Mouse (Mus musculus) cerebellum, adult 18-20 months (tissue): ENCODE results near the gene Zfp704.
A peak's percentile ranks its signal among the peaks of the same experiment; 100 is the strongest.

ENCODE experiments used
- DNase-seq, 2 experiments: peaks; one replicate each; pipeline ENCODE4 v3.0.0; 2021

Gene Zfp704

DNA sequence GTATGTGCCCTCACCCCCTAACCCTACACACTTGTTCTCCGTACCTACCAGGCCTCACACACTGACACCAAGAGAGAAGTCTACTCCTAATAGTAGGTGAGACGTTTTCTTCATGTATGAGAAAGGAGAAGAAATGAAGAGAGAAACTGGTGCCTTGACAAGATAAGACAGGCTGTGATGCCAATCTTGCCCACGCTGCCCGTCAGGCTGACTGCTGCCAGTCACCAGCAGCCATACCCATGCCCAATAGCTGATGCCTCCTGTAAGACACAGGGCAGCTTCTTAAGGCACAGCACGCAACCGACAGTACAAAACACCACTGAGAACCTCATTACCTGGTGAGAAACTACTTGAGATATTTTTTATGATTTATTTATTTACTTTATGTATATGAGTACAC is 55.0 kb downstream of the Zfp704 start:
- no peak for DNase-seq

DNA sequence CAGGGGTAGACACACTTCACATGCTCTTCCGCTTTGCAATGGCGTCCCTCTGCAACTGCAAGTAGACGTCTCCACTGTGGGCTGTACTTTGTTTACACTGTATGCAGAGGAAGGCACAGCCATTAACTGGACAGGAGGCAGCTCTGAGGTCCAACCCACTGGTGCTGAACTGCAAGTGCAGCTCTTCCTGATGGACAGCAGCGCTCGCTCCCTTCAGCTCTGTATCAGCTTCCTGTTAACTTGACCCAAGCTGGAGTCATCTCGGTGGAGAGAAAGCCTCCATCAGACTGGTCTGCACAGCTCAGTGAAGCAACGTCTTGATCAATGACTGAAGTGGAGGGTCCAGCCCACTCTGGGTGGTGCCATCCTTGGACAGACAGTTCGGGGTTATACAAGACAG is 57.6 kb downstream of the Zfp704 start:
- DNase-seq = no peak

DNA sequence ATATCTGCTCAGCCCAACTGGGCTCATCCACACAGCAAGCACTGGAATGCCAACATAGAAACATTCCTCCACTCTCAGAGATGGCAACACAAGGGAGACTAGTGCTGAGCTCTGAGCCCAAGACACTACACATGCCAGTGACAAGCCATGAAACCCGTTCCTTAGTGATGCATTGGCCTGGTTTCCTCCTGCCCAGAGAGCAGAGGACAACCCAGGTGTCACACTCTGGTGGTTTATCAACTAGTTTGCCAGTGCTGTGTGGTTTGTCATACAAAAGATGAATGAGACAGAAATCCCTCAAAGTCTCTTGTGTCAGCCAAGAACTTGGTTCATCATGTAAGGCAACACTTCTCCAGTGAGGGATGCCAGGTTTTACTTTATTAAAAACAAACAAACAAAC is 59.0 kb downstream of the Zfp704 start:
- DNase-seq = no peak

DNA sequence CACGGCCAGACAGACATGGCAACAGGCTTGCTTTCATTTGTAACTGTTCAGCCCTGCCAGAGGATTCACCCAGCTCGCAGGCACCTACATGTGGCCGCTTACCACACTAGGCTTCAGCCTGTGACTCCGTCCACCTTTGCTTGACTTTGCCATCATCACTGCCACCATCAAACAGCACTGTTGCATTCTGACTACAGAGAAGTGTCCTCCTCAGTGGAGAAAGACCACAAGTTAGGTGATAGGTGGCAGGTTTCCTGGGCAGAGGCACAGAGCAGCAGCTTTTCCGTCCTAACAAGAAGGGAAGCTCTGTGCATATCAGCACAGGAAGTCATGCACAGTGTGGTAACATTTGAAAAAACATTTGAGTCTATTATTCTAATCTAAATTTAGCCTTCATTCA is 60.1 kb downstream of the Zfp704 start:
- no peak for DNase-seq

DNA sequence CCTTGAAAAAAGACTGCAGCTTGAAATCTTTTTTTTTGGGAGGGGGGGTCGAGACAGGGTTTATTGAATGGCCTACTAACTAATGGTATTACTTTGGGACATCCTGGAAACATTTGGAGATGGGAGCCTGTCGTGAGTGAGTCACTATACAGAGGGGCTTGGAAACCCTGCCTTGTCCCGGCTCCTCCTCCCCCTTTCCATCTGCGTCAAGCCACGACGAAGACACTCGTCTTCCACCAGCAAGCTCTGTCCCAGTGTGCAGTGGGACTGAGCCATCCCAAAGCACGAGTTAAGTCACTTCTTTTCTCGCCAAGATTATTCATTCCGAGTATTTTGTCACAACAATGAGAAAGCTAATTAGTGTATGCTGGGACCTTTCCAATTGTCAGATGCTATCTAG is 61.7 kb downstream of the Zfp704 start:
- DNase-seq = no peak

DNA sequence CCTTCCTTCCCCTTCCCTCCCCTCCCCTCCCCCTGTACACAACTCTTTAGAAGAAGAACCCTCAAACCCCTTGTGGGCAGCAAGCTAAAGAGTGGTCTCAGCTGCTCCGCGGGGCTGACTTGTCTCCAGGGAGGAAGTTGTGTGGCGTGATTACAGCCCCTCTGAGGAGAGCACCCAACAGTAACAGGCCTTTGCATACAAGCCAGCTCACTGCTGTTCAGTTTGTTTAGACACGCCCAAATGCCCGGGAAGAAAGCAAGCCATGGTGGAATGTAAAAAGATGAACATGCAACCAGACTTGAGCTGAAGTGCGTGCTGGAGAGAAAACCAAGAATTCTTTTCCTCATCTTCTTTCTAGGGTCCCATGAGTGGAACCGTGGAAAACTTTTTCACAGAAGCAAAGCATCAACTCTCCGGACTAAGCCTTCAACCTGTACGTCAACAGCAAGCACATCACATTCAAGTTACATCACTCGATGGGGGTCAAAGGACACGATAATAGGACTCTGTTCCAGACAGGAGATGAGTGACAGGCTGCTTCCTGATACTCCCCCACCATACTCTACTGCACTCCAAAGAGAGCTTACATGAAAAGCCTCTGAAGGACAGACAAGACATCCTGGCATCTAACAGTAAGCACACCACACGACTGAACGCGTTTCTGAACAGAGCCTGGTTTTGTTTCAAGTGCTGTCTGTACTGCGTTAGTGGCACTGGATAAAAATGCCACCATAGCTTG is 62.8 kb downstream of the Zfp704 start:
- no peak for DNase-seq

DNA sequence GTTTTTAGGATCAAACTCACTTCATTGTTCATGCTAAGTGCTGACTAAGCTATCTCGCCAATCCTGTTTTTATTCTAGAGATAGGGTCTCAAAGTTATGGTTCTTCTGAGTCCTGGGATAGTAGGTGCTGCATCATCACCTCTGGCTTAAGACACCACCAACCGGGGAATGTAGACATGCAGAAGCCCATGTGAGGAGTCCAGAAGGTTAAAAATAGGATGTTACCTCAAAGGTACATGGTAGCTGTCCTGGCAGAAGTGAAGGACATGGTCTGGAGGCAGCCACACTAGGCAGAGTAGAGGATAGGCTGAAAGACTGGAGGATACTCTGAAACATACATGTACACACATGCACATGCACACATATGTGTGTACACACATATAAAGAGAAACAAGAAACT is 65.5 kb downstream of the Zfp704 start:
- DNase-seq = no peak

DNA sequence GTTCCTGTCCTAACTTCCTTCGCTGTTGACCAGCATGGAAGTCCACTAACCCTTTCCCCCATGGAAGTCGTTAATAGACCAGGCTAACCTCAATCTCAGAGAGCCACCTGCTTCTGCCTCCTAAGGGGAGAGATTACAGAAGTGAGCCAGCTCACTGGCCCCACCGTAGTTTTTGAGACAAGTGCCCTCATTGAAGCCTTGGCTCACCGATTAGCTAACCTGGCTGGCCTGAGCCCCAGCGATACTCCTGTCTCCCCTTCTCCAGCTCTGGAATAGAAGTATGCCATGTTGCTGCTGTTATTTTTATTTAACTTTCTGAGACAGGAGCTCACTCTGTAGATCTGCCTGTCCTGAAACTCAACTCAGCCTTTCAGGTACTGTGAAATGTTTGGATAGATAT is 66.0 kb downstream of the Zfp704 start:
- no peak for DNase-seq

DNA sequence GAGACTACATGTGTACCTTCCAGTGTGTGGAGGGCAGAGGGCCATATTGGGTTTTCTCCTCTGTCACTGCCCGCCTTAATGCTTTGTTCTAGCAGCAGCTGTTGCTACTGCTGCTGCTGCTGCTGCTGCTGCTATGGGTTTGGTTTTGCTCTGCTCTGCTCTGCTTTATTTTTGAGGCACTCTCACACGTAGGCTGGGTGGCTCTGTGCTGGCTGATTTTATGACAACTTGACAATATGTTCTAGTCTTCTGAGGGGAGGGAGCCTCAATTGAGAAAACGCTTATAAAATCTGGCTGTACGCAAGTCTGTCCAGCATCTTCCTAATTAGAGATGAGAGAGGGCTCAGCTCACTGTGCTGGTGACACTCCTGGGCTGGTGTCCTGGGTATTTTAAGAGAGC is 66.4 kb downstream of the Zfp704 start:
- no peak for DNase-seq

DNA sequence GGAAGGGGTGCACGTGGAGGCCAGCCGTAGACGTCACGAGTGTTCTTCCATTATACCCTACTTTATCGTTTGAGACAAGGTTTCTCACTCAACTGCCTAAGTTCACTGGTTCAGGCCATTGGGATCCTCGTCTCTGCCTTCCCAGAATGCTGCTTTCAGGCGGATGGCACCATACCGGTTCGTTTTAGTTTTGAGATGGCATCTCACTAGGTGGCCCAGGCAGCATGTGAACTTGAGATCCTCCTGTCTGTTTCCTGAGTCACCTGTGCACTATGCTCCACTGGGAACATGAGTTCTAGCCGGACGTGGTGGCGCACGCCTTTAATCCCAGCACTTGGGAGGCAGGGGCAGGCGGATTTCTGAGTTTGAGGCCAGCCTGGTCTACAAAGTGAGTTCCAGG is 68.3 kb downstream of the Zfp704 start:
- DNase-seq = no peak

DNA sequence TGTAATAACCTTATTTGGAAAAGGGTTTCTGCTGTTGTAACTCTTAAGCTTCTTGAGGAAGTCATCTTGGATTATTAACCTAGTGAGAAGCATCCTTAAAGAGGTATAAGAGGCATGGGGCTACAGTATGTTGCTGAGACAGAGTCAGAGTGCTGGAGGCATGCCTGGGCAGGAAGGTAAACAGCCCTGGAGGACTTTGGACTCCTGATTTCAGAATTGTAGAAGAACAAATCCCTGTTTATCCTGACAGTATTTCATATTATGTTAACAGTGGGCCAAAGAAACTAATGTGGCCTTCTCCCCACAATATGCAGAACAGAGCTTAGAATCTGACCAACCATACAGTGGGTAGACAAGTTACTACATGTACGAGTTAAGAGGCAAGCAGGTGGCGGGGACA is 71.4 kb downstream of the Zfp704 start:
- DNase-seq = no peak

DNA sequence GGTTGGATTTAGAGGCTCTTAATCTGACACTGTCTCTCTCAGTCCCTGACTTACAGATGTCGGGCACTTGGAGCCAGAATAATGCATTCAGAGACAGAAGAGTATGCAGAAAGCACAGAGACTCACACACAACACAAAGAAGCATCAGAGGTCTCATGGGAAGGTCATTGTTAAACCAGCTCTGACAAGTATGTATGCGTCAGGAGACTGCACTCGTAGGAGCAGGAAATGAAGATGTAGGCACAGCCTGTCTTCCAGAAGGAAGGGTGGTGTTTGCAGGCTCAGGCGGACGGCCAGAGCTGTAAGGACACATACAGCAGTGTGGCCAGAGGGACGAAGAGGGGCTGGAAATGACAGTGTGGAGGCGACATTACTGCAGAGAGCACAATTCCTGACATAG is 72.0 kb downstream of the Zfp704 start:
- no peak for DNase-seq

DNA sequence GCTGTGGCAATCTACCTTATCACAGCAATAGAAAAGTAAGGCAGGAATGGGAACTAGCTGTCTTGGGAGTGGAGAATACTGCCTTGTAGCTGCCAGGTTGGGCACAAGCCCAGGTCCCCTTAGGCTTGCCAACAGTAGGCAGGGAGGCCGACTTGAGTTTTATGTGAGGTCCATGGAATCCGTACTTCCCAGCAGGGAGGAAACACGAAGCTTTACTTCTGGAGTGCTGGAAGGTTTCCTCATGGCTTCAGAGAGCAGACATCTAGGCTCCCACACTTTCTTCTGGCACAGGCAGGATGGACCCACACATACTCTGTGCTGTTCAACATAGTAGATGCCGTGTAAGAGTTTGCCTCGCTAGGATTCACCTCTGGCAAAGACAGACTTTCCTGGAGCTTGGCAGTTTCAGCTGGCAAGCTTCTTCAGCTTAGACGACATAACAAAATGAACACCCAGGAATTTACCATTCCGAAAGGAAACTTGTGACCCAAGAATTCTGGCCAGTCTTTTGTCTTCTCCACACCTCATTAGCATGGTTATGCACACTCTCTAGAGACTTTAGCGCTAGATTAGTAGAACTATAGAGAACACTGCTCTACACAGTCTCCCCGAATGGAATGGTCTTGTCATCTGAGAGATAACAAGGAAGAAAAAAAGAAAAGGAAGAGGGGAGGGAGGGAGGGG is 79.6 kb downstream of the Zfp704 start:
- peak; percentile 42 to 52 for DNase-seq

DNA sequence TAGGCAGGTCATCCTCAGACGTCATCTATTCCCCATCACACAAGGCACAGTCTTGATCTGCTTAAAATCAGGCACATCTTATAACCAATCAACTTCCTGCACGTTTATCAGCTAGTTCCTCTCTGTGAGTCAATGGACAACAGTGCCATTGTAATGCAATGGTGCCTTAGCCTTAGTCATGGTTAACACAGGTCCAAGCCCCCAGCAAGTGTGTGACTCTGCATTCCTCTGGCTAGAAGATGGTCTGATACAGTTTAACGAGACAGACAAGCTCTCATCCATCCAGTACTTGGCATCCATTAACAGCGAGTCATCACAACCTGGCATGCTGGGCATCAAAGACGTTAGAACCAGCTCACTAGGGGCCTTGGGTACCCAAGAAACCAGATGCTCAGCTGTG is 85.5 kb downstream of the Zfp704 start:
- DNase-seq = no peak

DNA sequence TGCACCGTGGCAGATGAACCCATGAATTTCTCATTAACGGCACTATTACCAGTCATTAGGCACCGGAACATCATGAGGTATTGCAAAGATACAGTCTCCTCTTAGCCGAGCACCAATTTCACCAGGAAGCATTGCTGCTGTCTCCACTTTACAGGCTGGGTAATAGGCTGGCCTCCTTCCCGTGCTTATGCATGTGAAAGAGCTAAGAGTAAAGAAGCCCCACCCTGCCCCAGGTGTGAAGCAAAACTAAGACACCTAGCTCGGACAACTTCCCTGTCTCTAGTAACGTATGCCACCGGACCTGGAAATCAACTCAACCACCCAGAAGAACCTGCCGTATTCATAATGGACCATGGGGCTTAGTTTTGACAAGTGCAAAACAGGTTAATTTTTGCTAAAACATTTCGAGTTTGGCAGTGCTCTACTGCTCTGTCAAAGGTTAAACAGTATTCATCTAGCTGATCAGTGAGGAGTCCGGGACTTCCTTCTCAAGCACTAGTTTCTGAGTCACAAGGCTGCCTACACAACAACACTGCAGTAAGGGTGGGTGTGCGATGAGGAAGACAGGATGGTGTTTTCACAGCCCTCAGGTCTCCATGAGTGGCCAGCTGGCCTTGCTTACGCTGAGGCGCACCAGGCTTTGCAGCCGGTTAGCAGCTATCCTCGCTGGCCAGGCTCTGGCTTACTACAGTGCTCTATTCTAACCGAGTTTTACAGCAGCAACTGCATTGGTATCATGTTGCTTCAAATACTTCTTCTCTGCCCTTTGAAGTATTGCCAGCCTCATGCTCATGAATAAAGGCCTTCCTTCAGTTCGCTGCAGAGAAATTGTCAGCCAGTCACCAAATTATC is 86.6 kb downstream of the Zfp704 start:
- no peak for DNase-seq

DNA sequence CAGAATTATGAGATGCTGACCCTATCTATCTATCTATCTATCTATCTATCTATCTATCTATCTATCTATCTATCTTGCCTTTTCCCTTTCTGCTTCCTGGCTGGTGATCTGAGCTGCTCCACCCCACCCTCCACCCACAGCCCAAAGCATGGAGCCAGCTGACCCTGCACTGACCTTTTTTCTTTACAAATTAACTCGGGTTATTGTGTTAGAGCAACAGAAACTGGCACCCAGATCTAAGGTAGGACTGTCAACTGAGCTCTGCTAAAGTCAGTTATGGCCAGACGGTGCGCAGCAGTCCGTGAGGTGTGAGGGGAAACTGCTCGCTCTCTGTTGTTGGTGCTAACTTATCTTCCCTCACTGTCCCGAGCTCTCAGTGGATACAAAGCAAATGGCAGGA is 87.9 kb downstream of the Zfp704 start:
- no peak for DNase-seq

DNA sequence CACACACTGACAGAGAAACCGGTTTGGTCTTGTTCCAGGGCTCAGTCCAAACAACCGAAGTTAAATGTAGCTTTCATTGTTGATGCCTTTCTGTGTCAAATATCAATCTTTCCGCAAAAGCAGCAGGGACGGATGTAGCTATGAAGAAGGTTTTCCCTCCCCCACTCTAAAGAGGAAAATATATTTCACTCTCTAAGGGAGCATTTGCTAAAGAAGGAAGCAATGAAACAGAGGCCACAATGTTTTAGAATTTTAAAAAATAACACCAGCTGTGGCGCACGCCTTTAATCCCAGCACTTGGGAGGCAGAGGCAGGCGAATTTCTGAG is 89.2 kb downstream of the Zfp704 start:
- DNase-seq = no peak

DNA sequence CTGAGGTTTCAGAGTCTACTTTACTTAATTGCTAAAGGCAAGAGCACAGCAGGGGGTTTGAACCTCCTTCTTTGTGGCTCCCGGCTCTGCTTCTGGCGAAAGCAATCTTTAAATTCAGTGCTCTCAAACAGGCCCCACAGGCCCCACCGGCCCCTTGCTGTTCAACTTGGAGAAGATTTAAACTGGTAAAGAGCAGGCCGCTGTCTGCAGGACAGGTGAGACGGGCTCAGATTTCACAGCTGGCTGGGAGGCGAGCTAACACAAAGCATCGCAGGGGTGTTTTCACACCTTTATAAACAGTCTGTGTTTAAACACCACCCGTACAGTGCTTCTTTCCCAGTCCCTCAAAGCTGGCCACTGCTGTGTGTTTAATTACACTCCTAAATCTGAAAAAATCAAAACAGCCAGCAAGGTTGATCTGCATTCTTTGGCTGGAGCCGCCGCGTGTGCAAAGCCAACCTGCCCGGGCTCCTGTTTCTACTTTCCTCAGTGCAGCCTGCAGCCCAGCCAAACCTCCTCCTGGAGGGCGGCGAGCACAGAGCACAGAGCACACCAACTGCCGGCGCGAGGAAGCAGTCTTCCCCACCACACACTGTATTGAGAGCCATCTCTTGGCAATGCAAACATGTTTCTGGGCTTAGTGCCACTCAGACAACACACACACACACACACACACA is 89.7 kb downstream of the Zfp704 start:
- DNase-seq = peak; percentile 81 to 85

DNA sequence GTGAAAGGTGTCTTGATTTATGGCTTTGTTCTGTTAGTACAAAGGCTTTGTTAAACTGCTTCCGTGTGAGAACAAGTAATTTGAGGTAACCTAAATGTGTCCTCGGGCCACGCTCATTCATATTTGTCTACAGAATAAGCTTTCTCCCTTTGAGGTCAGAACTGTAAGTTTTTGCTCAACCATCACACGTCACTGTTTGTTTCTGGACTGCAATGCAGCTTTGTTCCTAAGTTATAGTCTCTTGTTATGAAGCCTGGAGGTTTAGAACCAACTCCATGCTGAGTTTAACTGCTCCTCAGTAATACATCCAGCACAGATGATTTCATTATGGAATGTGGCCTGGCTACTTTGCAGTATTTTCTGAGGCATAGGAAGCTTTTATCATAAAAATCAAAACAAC is 90.4 kb downstream of the Zfp704 start:
- DNase-seq = no peak

DNA sequence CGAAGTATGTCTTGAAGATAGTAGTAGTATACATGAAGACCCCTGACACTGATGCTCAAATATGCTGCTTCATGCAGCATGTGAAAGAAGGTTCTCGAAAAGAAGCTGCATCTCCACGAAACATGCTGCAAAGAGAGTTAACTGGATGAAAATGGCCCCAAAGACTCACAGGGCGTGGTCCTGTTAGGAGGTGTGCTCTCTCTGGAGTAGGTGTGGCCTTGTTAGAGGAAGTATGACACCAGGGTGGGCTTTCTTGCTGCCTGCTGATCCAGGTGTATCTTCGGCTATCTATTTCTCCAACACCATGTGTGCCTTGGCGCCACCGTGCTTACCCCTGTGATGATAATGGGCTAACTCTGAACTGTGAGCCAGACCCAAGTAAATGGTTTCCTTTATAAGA is 90.9 kb downstream of the Zfp704 start:
- DNase-seq = no peak

DNA sequence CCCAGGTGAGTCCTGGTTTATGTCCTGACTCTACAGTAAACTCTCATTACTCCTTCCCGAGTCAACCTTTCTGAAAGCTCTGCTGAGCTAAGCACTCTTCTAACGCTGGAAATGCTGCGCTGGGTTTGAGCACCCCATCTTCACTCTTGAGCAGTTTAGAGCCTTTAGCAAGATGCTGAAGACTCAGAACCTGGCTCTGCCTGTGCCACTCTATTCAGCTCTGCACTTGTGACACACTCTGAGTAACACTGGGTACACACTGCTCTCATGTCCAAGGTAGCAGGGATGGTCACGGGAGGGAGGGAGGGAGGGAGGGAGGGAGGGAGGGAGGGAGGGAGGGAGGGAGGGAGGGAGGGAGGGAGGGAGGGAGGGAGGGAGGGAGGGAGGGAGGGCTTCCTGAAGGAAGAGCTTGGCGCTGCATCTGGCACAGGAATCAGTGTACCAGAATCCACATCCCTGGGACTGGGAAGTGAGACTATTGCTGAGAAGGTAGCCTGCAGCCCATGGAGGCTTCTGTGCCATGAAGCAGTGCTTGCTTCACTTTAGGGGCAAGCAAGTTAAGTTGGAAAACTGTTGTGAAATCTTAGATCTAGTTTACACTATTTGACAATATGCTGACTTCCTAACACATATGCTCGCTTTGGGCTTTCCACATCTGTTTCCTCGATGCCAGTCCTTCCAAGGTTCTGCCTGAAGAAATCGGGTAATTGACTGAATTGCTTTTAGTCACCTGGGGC is 93.6 kb downstream of the Zfp704 start:
- no peak for DNase-seq

DNA sequence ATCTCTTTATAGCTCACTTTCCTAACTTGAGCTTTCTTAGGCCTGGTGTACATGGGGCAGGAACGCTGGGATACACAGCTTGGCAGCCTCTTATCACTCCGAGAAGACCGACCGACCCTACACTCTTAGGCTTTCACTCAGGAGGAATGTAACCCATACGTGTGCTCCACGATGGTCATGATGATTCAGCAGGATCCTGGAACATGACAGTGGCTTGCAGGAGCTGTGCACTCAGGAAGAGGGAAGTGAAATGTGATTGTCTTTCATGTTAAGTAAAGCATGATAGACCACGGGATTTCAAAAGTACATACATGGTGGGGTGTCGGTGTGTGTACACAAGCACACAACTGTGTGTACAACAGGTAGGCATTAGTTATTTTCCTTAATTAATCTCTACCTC is 94.4 kb downstream of the Zfp704 start:
- no peak for DNase-seq

DNA sequence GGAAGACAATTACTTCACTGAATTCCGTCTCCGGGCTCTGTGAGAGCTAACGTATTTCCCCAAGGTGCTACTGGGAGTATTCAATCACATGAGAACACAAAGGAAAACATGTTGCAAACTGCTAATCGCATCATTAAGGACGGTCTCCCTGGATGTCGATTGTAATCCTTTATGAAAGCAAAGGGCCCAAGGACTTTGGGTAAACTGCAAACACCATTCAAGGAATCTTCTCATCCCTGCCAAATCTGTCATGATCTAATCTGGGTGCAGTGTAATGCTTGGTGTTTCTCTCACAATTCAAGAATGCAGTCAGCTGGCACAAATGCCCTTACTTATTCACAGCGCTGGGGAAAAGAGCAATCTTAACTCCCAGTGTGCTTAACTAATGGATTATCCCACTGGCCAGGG is 96.2 kb downstream of the Zfp704 start:
- no peak for DNase-seq
